Mouse (Mus musculus) thymus, postnatal 14 days (tissue): Measurements from ENCODE around the gene Mapk8ip1.

Experiments
- DNase-seq: peaks from one replicate; pipeline ENCODE4 v3.0.0; 2021

The Mapk8ip1 gene

DNA sequence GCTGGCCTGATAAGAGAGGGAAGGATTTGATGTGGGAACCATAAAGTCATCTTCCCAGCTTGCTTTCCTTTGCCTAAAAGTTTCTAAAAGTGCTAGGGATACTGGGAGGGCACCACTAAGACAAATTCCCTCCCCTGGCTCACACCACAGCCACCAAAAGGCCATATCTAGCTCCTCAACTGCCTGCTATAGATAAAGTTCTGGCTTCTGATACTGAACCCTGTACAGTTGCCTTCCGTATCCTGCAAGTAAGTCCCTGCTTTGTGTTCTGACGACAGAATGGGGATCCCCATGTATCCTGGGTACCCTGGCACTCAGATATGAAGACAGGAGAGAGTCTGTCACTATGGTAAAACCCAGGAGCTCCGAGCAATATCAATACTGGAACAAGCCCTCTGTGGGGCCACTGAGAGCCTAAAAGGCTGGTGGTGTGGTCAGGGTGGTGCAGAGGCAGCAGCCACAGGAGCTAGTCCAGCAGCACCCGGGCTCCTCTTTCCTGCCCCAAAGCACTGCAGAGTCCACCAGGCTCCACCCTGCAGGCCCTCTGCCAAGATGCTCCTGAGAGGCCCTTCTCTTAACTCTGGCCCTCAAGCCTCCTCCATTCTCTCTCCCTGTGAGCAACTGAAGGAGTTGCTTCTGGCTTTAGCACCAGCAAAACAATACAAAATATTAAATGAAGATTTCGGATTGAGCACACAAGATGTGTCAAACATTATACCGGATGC lies 10.7 kb downstream of the Mapk8ip1 start:
- no peak for DNase-seq

GRCm38 (mm10) chr2:92389645-92390044 lies 11.4 kb downstream of the Mapk8ip1 start:
- no peak for DNase-seq

DNA sequence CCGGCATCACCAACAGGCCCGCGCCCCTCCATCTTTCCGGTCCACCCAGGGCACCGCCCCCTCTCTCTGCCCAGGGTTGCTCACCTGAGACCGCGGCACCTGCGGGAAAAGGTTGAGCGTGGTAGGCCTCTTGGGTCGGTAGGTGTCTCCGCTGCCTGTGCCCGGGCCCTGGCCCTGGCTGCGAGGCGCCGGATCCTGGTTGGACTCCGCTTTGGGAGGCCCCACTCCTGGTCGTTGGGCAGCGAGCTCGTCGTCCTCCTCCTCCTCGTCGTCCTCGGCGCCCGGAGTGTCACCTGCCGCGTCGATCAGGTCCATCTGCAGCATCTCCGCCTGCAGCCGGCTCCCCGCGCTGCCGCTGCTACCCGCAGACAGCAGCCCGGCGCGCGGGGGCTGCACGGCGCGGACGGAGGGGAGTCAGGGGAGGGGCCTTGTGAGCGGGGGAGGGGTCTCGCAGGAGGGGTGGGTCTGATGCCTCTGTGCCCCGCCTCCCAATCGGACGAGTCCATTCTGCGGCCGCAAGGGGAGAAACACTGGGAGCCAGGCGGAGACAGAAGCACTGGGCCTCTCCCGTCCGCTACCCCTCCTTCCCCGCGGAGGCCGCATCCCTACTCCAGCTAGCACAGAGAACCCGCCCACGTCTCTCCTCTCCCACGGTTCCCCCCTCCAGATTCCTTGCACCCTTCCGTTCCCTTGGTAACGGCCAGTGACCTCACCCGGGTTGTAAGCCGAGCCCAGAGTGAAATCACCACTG lies 12.0 kb downstream of the Mapk8ip1 start:
- peak; percentile 64 for DNase-seq

- no peak for DNase-seq
Observed at GRCm38 (mm10) chr2:92388081-92388517, 13.0 kb downstream of the Mapk8ip1 start.

- no peak for DNase-seq
Observed at GRCm38 (mm10) chr2:92387646-92388045, 13.4 kb downstream of the Mapk8ip1 start.

GRCm38 (mm10) chr2:92386821-92387570 lies 14.1 kb downstream of the Mapk8ip1 start:
- DNase-seq: no peak

- DNase-seq: no peak
Observed at GRCm38 (mm10) chr2:92385113-92386051, 15.7 kb downstream of the Mapk8ip1 start.

GRCm38 (mm10) chr2:92384101-92384500 lies 17.0 kb downstream of the Mapk8ip1 start:
- peak; percentile 61 for DNase-seq

- DNase-seq: no peak
Observed at GRCm38 (mm10) chr2:92382759-92383158, 18.3 kb downstream of the Mapk8ip1 start.

GRCm38 (mm10) chr2:92381901-92382588 lies 19.0 kb downstream of the Mapk8ip1 start, which contains the start of gene 1700029I15Rik:
Gene 1700029I15Rik (plus strand): TSS chr2:92382538.
- DNase-seq: no peak

DNA sequence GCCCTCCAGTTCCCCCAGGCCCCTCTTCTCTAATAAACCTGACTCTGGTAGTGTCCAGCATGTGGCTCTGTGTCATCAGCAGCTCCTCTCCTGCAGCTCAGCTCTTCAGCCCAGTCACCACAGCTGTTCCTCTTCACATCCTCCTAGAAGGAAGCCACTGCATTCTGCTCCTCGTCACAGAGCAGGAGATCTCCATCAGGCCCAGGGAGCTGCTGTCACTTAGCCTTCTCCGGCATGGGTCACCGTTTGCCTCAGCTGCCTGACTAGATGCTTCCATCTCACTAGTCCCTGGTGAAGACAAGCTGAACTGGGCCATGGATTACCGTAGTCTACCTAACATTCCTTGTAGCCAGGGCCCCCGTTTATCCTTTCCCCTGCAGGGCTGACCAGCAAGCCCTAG lies 19.9 kb downstream of the Mapk8ip1 start:
- no peak for DNase-seq

DNA sequence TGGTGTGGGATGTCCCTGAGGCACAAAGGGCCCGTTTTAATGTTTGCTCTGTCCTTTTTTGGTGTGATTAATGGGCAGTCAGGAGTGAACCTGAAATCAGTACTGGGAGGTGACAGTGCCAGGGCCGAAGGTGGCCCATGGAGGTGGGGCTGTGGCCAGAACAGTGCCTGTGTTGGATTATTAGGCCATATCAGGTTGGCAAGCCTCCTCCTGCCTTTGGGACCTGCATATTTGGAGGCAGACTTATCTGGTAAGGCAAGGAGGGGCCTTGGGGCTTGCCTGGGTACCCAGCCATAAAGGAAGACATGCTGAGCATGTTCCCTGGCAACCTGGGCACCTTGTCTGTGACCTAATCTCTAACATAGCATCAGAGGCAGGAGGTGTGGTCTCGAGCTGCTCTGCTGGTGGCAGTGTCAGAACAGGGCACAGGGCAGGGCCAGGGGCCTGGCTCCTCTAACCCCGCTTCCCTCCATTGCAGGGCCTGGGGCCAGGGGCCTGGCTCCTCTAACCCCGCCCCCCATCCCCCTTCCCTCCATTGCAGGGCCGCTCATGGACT lies 20.5 kb downstream of the Mapk8ip1 start:
- DNase-seq: no peak

- no peak for DNase-seq
Observed at GRCm38 (mm10) chr2:92379783-92380494, 21.1 kb downstream of the Mapk8ip1 start.

GRCm38 (mm10) chr2:92377320-92377719 lies 23.7 kb downstream of the Mapk8ip1 start:
- no peak for DNase-seq

- no peak for DNase-seq
Observed at GRCm38 (mm10) chr2:92376300-92376699, 24.8 kb downstream of the Mapk8ip1 start.

DNA sequence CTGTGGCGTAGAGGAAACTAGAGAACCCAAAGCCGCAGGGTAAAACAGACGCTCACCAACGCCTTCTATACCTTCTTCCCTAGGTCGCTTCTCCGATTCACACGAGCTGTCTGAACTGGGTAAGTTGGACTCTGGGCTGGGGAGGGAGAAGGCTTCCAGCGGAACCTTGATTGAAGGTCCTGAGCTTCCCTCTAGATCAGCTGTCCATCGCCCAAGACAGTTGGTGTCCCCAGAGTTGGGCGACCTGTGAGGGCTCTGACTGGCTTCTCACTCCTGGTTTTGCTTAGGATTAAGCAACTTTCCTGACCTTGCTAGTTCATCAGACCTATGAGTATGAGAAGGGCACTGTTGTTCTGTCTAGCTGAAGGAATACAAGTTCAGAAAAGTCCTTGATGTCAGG lies 25.3 kb downstream of the Mapk8ip1 start:
- no peak for DNase-seq

DNA sequence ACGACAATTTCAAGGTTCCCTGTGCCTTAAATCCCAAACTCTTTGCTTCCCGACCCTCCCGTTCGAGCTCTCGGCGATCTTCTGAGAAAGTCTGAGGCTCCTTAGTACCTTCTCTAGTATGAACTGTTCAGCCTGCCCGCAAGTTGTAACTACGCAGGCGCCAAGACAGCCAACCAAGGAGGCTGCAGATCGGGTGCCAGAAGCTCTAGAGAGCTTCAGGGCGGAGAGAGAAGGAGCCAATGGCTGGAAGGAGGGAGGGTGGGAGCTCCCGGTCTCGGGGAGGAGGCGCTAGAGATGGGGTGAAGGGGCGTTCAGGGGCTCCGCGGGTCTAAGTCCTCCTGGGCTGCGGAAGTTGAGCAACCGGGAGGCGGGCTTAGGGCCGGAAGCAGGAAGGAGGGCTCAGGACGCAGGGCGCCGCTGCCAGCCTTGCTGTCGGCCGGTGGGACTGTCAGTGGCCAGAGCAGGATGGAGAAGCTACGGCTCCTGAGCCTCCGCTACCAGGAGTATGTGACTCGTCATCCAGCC lies 25.9 kb downstream of the Mapk8ip1 start:
- DNase-seq: peak; percentile 96

DNA sequence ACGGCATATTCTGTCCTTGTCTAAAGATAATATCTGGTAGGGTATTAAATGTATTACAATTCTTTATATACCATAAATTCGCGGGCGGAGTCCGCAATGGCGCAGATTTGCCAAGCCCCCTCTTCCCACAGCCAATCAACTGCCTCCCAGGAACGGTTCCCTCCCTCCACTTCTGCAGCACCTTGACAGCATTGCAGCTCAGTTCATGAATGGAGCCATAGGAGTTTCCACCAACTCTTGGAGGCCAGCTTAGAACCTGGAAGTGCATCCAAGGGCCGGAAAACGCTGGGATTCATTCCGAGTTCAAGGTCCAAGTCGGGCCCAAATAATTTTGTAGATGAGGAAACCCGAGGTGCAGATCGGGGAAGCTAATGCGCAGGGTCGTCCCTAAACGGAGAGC lies 26.5 kb downstream of the Mapk8ip1 start, which contains the start of the genes Pex16 and Large2:
Pex16 (plus strand) TSS at position 163 of the 400 bp plus-strand sequence.
Large2 (minus strand) TSS at position 356 of the 400 bp plus-strand sequence.
- peak; percentile 60 for DNase-seq

- DNase-seq: peak; percentile 41
Observed at GRCm38 (mm10) chr2:92373437-92373813, 27.6 kb downstream of the Mapk8ip1 start.

DNA sequence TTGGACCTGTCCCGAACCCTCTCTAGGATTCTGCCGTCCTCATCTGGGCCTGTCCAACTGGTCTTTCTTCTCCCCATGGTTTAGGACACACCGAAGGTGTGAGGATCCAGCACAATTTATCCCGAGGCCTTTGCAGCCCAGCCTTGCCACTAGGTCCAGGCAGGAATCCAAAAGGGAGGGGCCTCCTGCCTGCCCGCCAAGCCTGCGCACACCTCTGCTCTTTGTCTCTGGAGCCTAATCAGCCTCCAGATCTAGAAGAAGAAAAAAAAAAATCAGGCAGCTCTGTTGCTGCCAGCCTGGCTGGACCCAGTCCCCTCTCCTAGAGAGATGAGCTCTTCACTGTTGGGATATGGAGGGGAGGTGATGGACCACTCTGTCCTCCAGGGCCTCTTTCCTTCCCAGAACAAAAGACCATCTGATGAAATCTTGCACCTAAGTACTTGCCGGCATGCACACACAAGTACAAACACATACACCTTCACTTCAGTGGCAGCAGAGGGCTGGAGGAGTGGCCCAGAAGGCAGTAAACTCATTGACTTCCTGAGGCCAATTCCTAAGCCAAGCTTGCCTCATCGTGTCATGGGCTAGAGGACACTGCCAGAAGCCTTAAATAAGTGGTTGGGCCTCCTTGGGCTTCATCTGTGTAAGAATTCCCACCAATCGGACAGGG lies 28.2 kb downstream of the Mapk8ip1 start:
- DNase-seq: no peak
